Mouse (Mus musculus) spleen, postnatal 4 days (tissue): ENCODE measurements around the gene Rnf5.
A peak's percentile ranks its signal among the peaks of the same experiment; 100 is the strongest.

Experiments used
- DNase-seq, 2 experiments: peaks; one replicate each; pipeline ENCODE4 v3.0.0; 2022; ENCODE audit warnings: low spot score in 2 of 2

The Rnf5 gene

DNA sequence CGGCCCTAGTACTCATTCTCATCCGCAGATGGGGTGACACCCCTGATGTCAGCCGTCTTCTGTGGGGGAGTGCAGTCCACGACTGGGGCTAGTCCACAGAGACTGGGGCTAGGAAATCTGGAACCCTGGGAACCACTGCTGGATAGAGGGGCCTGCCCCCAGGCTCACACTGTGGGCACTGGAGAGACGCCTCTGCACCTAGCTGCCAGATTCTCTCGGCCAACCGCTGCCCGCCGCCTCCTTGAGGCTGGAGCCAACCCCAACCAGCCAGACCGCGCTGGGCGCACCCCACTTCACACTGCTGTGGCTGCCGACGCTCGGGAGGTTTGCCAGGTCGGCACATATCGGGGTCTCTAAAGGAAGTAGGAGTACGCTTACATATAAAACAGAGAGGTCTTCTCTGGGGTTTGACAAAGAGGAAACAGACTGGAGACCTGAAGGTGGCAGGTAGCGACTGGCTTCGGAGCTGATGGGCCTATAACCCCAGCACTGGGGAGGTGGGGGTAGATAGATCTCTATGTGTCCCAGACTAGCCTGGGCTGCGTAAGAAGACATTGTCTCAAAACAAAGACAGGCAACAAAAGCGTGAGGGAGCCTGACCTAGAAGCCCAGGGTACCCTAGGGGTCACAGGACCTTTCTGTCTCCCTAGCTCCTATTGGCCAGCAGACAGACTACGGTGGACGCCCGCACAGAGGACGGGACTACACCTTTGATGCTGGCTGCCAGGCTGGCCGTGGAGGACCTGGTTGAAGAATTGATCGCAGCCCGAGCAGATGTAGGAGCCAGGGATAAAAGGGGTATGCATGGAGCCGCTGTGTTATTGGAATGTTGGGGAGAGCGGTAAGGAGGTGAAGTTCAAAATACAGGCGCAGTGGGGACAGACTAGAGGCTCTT, 17.4 kb downstream of the Rnf5 start:
- no peak for DNase-seq

DNA sequence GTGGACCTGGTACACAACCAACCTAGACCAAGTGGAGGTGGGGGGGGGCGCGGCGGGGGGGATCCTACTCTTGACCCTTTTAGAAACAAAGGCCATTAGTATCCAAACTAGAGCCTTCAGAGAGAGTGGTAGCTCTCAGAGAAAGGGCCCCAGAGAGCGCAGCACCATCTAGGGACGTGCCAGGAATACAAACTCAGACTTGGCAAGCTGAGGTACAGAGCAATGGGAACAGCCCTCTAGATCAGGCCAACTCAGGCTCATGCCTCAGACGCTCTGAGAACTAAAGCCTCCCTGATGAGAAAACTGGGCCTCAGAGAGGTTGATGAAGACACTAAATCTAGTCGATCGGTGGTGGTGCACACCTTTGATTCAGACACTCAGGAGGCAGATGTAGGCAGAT, 18.4 kb downstream of the Rnf5 start:
- DNase-seq: no peak

DNA sequence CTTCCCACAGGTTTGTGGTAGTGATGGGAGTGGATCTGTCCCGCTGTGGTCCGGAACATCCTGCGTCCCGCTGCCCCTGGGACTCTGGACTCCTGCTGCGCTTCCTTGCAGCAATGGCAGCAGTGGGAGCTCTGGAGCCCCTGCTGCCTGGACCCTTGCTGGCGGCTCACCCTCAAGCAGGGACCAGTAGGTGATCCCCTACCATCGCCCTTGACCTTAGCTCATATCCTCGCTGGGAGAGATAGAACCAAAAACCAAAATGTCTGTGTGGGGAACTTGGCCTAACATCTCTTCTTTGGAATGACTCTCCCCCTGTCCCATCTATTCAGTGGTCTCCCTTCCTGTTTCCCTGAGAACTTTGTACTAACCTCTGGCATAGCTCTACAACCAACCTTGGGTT, 19.7 kb downstream of the Rnf5 start:
- no peak for DNase-seq

DNA sequence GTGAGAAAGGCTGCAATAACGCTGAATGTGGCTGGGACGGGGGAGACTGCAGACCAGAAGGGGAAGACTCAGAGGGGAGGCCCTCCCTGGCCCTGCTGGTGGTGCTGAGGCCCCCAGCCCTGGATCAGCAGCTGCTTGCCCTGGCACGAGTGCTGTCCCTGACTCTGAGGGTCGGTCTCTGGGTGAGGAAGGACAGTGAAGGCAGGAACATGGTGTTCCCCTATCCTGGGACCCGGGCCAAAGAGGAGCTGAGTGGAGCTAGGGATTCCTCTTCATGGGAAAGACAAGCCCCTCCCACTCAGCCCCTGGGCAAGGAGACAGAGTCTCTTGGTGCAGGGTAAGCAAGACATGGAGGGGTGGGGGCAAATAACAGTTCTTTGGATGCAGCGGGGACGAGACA, 20.1 kb downstream of the Rnf5 start:
- no peak for DNase-seq

DNA sequence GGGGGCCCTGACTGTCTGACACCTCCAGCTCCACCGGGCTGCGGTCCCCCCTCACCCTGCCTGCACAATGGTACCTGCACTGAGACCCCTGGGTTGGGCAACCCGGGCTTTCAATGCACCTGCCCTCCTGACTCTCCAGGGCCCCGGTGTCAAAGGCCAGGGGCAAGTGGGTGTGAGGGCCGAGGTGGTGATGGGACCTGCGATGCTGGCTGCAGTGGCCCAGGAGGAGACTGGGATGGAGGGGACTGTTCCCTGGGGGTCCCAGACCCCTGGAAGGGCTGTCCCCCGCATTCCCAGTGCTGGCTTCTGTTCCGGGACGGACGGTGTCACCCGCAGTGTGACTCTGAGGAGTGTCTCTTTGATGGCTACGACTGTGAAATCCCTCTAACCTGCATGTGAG, 21.0 kb downstream of the Rnf5 start:
- DNase-seq: no peak

DNA sequence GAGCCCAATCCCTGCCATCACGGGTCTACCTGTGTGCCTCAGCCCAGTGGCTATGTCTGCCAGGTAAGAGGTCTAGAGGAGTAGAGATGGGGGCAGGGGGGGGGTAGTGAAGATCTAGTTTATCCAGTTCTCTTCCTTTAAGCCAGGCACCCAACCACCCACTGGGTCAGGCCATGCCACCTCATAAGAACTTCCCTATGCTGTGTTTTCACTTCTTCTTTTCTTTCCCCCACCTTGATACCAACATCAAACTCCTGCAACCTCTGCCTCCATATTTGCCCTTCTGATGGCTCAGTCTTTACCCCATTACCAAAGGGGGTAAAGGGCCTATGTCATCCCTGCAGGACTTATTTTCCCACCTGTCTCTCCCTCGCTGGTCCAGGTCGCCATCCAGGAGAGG, 25.4 kb downstream of the Rnf5 start:
- DNase-seq: no peak

DNA sequence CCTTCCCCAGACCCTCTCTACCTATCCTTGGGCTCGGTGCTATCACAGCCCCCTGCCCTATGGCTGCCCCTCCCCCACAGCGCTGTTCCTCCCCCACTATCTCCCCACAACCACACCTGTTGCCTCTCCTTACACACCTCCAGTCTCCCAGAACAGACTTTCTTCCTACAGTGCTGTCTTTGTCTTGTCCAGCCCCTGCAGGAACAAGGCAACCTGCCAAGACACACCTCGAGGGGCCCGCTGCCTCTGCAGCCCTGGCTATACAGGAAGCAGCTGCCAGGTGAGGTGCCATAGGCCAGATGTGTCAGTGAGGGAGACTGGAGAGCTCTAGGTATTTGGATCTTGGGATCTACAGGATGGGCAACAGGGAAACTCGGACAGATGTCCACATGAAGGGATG, 26.9 kb downstream of the Rnf5 start:
- no peak for DNase-seq

DNA sequence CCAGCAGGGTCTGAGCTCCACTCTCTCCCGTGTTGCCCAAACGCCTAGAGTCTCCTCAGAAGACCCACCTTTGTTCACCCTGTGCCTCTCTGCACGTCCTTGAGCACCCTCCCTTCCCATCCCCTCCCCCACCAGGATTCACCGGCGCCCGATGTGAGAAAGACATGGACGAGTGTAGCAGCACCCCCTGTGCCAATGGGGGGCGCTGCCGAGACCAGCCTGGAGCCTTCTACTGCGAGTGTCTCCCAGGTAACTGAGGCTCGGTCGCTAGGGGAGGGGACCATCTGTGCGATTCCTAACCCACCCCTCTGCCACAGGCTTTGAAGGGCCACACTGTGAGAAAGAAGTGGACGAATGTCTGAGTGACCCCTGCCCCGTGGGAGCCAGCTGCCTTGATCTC, 31.1 kb downstream of the Rnf5 start:
- peak in 1 of 2 experiments; percentile 64 for DNase-seq

DNA sequence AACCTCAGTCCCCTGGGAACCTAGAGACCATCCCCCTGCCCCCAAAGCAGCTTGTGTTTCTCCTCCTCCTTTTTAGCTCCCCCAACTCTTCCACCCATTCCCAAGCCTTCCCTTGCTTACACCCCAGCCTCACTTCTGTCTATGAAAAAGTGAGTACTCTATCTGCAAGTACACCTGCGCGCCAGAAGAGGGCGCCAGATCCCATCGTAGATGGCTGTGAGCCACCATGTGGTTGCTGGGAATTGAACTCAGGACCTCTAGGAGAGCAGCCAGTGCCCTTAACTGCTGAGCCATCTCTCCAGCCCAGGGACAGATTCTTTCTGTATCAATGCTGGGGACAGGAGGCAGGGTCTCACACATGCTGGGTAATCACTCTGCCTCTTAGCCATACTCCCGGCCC, 31.6 kb downstream of the Rnf5 start:
- peak in 1 of 2 experiments; percentile 64 for DNase-seq

DNA sequence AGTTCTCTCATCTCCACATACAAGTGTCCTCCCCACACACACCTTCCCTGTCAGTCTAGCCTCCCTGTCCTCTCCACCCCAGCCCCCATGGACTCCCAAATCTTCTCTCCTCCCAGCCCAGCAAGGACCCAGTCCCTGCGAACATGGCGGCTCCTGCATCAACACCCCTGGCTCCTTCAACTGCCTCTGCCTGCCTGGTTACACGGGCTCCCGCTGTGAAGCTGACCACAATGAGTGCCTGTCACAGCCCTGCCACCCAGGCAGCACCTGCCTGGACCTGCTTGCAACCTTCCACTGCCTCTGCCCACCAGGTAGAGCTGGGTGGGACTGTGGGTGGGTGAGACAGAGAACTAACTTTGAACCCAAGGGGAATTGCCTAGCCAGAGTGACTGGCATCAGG, 33.6 kb downstream of the Rnf5 start:
- DNase-seq: peak in 1 of 2 experiments; percentile 58

DNA sequence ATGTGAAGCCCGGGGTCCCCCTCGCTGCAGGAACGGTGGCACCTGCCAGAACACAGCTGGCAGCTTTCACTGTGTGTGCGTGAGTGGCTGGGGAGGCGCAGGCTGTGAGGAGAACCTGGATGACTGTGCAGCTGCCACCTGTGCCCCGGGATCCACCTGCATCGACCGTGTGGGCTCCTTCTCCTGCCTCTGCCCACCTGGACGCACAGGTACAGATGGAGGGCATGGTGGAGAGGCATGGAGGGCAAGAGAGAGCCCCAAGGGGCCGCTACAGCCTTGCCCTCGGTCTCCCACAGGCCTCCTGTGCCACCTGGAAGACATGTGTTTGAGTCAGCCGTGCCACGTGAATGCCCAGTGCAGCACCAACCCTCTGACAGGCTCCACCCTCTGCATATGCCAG, 35.1 kb downstream of the Rnf5 start:
- DNase-seq: no peak

DNA sequence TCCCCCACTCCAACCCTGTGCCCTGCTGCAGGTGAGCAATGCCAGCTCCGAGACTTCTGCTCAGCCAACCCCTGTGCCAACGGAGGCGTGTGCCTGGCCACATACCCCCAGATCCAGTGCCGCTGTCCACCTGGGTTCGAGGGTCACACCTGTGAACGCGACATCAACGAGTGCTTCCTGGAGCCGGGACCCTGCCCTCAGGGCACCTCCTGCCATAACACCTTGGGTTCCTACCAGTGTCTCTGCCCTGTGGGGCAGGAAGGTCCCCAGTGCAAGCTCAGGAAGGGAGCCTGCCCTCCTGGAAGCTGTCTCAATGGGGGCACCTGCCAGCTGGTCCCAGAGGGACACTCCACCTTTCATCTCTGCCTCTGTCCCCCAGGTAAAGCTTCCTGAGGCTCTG, 36.2 kb downstream of the Rnf5 start:
- DNase-seq: no peak

DNA sequence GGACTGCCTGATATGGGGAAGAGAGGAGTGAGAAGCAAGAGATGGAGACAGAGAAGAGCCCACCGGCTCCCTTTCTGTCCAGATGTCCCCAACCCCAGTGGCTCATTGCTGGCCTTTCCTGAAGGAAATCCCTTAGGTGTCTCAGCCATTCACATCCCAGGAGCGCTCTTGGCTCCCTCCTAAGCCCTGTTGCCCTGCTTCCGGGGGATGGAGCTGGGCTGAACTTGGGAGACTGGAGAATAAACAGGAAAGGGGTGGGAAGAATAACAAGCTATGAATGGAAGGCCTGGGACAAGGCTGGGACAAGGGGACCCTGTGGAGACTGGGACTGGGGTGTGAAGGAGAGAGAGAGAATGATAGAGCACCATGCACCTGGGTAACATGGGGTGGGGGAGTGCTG, 38.7 kb downstream of the Rnf5 start:
- DNase-seq: no peak

DNA sequence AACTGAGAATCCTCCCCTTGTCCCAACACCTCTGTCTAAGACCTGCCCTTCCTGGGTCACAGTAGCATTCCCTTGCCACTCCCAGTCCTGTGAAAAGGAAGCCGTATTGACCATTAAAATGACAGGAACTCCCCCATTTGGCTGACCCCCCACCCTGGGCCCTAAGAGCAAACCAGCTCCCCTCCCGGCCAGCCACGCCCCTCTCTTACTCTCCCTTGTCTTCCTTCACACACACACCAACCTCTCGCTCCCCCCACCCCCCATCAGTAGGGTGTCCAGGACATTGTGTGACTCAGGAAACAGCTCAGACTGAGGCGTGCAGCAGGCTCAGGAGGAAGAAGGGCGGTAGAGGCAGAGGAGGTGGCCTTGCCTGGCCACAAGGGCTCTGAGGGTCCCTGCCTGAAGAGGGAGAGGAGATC, 39.5 kb downstream of the Rnf5 start, which contains the start of gene Notch4:
Gene Notch4, plus strand, starts transcription at position 266 of the 419 bp plus-strand sequence.
- no peak for DNase-seq

DNA sequence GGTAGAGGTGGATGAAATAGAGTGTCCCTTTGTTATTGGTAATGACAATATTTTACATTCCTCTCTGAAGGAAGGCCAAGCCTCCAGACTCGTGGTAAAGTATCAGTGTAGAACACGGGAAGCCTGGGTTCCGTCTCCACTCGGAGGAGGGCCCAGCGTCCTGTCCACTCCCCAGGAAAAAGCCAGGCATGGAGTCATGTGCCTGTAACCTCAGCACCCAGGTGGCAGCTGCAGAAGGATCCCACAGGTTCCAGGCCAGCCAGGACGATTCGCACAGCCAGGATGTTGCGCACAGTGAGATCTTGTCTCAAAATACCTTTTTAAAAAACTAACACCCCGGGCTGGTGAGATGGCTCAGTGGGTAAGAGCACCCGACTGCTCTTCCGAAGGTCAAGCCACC, 40.1 kb downstream of the Rnf5 start:
- DNase-seq: no peak

DNA sequence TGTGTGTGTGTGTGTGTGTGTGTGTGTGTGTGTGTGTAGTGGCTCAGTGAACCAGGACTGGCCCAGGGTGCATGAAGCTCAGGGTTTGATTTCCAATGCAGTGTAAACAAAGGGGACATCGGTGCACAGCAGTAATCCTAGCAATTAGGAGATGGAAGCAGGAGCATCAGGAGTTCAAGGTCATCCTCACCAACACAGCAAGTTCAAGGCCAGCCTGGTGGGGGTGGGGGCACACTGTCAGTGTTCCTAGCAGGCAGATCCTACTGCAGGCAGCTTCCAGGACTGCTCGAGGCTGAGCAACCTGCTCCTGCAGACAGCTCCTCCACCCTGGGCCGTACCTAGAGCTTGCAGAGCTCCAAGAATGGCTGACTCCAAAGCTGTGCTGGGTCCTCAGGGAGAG, 40.9 kb downstream of the Rnf5 start:
- no peak for DNase-seq

DNA sequence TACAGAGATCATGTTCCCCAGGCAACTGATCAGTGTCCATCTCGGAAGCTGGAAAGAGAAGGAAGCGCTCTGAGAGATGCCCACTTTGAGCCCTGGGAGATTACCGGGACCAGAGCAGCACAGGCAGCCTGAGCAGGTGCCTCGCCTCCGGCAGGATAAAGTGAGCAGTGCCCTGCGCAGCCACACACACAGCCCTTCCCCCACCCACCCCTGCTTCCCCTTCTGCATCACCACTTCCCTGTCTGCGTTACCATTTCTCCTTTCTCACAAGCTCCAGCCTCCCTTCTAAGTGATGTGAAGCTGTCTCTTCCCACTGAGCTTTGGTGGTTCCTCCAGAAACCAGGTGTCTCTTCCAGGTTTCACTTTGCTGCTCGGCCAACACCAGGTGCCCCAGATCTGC, 42.3 kb downstream of the Rnf5 start:
- no peak for DNase-seq

DNA sequence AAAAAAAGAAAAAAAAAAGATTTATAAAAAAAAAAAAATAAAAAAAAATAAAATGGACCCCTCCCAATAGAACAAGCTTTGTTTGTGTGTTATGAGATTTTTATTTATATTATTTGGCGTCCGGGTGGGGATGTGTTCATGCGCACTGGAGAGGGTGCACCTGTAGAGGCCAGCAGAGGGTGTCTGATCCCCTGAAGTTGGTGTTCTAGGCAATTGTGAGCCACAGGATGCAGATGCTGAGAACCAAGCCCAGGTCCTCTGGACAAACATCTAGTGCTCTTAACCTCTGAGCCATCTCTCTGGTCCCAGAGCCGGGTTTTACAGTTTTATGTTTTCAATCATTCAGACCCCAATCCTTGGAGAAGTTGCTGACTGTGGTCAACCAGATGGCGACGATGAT, 43.1 kb downstream of the Rnf5 start:
- DNase-seq: no peak

DNA sequence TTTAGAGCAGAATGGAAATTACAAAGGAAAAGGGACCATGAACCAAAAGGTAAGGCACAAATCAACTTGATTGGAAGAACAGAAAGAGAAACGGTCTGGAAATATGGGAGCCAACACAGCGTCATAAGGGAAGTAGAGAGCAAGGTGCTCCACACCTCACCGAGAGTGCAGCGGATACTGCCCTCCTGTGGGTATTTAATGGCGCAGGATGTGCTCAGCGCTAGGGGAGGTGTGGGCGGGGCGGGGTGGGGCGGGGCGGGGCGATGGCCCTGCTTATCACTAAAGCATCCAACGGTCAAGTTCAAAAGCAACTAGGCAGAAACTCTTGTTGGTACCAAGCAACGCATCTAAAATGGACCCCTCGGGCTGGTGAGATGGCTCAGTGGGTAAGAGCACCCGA, 43.6 kb downstream of the Rnf5 start:
- peak in 1 of 2 experiments; percentile 59 for DNase-seq

DNA sequence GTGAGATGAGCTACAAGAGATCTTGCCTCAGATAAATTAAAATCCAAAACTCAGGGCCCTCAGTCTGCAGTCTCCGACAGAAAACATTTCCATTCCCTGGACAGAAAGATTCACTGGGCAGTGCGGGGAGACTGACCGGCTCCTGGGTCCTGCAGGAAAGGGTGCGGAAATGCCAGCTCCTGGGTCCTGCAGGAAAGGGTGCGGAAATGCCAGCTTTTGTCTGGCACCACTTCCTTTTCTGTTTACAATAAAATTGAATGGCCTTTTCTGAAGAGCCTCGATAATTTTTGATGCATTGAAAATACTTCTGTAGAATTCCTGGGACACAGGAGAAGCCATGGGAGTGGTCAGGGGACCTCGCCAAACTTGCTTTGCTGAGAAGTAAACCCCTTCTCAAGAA, 44.4 kb downstream of the Rnf5 start:
- peak in 1 of 2 experiments; percentile 34 for DNase-seq

DNA sequence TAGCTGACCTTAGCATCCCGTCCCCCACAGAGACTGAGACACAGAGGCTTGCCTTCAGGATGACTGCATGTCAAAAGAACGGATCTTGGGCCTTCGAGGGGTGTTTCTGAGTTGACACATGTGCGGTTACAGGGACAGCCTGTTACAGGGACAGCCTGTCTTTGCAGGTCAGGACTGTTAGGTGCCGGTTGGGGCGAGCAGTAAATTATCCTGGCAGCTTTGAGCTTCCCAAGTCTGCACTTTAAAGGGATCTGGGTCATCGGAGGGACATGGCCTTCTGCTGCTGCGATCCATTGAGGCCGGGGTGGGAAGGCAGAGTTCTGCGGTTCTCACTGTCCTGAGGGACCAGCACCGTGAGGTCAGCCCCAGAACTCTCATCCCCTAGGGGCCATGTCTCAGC, 46.1 kb downstream of the Rnf5 start:
- DNase-seq: no peak

DNA sequence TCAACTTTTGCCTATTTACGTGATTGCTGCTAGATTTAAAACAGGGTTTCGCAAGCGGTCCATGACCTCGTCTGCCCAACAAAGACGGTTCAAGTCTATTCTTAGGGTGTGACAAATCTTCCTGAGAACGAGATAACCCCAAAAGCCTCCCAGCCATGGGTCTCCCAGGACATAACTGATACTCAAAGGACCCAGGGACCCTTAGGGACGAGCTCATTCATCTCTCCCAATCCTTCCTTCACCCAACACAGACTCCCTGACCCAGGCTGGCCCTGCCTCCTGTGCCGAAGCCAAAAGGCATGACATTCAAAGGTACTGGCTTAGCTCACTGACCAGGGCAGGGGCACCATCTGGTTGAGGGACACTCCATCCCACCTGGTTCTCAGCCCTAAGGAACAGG, 47.1 kb downstream of the Rnf5 start:
- DNase-seq: no peak

DNA sequence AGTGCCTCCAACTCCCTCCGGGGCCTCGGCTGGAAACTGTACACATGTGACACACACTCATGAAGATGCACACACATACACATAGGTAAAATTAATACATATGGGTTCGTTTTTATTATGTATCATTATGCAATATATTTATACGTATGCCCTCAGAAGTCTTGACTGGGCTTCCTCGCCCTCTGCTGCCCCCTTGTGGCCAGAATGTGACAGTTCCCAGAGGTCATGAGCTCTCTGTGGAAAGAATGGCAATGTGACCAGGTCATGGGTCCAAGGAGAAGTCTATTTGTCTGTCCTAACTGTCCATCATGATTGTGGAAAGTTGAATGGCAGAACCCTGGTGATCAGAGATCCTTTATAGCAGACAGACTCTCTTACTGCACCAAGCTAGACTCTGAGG, 48.0 kb downstream of the Rnf5 start:
- DNase-seq: peak; percentile 76 to 94
